Mouse (Mus musculus) cerebellum, adult 9-10 months (tissue): ENCODE measurements at regions not wholly inside any gene's neighbourhood (a gene's known extent, or its start where the extent isn't known, plus 50 kb on each side); places are given as distances from the start of the nearest gene placed in this dataset.

Experiments used
- DNase-seq: peaks from one replicate; pipeline ENCODE4 v3.0.0; 2022

DNA sequence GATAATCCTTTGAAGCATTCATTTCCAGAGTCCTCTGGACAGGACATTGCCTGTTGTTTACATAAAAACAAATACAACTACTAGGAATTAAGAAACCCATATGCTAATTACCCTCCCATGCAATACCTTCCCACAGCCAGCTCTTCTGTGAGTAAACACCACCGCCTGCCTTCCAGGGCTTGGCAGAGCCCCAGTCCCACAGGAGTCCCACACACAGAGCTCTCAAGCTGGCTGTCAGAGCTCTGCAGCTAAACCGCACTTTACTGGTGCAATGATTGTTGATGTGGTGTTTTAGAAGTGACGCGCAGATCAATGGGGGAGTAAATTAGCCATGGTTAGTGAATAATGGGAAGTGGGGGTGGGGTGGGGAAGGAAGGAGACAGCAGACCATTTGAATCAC, 159.6 kb upstream of the Cd180 start:
- no peak for DNase-seq

DNA sequence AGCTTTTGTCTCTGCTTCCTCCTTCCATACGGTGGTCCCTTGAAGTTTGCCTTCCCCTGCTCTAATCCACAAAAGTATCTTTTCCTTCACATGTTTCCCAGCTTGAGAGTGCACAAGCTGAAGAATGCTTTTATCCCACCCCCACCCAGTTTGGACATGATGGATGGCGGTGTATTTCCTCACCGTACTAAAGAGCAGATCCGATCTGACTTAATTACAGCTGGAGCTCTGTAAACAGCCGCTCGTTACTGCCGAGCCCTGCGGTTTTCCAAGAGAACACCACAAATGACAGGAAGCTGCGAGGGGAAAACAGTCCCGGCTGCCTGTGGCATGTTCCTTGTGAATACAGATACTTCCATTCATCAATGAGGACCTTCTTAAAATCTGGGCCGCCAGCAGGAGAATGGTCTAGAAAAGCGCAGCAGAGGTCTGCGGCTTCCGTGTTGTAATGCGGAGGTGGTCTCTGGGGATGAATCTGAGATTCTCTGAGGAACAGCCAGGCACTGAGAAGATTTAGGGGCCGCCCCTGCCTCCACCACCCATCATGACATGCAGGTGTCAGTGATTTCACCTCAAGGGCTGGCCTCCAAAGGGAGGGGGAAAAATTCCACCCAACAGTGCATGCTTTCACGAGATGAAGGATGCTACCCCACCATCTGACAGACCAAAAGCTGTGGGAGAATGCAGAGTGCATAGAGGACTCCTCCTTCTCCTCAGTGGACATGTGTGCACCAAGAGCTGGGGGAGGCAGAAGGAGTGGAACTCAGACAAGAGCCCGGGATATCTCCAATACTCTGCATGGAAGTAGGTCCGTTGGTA, 155.7 kb upstream of the Cd180 start:
- no peak for DNase-seq

DNA sequence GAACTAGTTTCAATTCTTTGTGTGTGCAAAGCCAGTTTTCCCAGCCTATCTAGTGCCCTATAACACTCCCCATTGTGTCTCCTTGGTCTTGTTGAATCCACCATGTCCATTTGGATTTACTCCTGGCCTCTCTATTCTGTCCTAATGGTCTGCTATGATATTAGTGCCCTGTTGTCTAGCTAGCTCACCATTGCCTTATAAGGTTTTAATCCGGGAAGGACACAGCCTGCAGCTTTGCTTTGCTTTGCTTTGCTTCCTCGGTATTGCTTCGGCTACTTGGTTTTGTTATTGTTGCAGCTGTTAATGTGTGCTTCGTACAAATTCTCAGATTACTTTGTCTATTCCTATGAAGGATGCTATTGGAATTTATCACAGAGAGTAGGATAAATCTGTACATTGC, 152.9 kb upstream of the Cd180 start:
- DNase-seq = no peak

DNA sequence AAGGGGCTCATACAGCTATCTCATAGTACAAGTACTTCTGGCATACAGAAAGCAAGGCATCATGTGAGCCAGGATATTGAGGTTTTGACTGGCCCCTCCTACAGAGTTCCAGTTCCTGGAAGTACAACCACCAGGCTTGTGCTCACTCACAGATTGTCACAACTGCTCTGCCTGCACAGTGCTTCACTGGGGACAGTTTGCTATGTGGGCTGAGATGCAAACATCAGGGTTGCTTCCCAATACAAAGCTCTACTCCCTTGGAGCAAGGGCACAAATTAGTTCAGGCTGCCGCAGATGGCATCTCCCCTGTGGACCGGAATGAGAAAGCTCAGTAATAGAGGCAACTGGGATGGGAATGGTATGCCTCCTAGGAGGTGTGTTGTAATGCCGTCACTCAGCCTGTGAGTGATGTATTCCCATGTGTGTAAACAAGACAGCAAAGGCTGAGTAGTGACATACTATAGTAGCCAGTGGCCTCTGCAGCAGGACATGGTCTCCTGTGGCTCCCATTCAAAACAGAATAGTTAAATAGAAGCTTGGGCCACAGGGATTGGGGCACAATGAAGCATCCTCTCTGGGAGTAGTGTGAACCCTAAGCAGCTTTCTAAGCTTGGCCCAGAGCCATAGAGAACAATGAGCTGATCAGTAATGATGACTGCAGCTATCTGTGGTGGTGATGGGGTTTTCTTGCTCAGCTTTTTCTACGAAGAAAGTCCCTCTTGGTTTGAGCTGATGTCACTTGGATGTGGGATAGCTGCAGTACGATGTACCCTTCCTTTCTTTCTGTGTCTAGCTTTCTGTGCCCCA, 148.8 kb upstream of the Cd180 start:
- DNase-seq = no peak

DNA sequence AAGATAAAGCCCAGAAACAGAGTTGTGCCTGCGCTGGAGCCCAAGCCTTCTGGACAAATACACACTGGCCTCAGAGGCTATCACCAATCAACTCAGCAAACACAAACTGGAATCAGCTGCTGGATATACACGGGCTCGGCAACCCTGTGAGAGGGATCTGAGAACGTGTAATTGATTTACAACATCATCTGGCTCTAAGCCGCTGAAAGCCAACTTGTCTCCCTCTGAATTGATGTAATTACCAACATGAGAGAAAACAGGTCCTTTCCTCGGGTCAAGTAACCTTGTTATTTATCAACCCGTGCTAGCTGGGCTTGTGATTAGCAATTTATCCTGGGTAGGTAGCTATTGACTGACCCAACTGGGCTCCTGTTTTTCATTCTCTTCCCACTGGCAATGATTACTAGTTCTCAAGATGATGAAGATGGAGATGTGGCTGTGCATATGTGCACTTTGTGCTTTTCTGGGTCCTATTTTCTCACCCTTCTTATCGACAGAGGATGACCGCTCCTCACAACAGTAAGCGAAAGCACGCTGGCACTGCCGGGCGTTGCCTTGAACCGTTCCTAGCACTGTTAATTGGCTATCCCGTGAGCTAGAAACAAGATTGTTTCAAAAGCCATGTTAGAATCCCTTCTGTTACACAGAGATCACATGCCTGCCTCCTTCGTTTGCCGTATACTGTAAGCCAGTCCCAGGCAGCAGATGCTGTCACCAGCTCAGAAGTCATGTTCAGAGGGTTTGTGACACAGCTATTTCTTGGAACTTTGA, 147.3 kb upstream of the Cd180 start:
- DNase-seq = no peak

DNA sequence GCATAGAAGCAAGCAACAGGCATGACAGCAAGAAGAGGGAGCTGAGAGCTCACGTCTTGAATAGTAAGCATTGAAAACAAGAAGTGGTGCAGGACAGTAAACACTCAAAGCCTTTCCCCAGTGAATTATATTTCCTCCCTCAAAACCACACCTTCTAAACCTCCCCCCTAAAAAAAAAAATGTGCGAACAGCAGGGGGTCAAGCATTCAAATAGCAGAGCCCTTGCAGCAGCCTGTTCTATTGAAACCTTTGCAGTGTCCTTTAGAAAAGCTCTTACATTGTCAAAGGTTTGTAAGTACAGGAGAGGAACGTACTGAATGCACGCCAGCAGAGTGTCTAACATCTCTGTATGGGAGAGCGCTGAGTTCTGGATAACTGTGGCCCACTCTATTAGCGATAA, 145.1 kb upstream of the Cd180 start:
- DNase-seq = no peak

DNA sequence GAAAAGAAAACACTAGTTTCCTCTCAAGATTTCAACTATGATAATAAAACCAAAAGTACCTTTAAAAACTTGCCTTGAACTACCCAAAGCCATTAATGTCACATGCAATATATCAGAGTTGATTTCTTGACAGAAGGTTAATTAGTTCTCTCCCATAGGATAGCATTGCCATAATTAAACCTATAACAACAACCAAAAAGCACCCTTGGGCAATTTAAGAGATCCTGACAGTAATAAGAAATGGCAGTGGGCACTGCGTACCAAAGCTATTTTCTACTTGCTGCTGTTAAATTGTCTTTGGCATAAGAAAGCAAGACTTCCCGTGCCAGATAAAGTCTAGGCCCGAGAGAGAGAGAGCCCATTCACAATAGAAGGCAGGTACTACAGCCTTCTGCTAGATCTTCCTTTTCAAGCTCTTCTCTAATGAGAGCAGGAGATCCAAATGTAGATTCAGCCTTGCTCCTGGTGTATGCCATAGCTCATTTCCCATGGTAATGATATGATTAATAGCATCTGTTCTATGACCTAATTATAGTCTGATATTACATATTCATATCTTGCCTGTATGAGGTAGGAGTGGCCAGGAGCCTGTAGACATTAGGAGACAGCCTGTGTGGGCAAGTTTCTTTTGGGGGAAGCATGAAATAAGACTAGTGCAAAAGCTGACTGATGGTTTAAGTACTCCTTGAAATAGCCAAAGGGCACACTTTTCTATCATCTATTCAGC, 126.3 kb upstream of the Cd180 start:
- DNase-seq = no peak

DNA sequence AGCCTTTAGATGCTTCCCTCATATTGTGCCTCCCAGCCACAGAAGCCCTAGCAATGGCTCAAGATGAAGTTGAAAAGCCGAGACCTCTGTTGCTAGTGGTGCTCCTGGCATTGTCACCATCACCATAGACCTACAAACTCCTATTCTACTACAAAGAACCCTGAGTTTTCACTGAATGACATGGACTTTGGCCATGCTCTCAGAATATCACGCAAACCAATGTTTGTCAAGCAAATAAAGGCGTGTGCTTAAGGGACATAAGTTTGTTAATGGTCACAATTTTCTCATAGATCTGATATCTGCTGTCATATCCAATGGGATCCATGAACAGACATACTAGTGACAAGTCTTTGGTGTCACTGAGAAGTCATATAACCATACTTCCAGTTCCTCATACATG, 123.8 kb upstream of the Cd180 start:
- DNase-seq = no peak

DNA sequence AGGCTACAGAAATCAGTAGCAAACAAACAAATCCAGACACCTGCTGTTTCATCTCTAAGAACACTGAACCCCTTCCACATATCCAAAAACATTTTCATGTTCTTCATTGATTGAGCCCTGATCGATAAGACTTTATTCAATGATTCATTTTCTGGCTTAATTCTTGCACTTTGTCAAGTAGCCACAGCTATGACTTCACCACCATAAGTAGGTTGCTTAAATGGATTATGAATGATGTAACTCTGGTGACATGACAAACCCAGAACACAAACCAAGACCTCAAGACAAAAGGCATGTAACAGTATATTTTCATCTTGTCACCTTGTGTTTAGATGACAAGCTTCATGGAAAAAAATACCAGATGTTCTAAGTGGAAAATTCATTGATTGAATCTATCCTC, 123.1 kb upstream of the Cd180 start:
- no peak for DNase-seq

DNA sequence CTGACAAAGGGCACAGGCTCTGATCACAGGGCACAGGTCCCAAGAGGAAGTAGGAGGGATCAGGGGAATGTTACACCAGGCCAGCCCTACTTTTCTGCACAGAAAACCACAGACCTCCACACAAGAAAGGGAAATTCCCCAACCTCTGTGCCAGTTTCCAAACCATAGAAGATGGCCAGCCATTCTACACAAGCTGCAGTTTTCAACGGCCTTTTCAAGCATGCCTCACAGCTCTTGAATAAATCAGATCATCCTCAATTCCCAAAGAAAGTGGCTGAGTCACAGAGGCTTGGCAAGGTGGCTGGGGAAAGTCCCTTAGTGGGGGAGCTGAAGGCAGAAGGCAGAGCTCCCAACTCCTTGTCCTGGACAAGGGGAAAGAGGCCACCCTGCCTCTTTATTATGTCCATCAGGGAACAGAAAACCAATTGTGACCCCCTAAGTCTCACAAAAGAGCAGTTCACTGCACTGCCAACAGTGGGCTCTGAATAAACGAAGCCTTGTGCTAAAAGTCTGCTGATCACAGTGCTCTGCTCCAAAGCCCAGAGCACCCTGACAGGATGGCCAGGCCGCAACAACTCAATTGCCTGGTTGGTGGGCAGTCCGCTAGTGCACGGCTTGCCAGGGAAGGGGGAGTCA, 120.0 kb upstream of the Cd180 start:
- DNase-seq = peak; percentile 48

DNA sequence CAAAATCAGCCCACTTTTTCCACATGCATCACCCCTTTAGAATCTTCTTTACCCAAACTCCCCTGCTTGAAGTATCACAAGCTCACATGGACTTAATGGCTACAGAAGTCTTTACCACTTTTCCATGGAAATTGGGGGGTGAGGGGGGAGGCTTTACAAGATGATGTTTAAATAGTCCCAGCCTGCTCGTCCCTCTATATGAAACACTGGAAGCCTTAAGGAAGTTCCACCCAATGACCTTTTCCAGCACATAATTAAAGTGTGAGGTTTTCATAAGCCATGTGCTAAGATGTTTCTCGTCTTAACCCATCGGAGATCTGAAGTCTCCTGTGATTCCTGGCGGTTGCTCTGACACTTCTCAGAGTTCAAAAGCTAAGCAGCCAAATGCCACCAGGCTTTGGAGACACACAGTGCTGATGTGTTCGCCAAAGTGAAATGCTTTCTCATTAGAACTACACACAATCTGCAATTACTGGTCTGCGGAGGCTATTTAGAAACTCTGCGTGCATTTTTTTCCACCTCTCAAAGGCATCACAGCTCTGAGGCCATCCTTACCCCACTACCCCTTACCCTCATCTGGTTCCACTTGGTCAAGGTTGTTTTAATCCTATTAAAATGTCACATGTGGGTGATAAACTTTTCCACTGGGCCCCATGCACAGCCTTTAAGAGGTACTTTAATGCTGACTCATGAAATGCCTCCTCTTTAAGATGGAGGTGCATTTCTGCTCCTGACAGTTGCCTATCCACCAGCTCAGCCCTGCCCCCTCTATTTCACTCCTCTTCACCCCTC, 116.3 kb upstream of the Cd180 start:
- DNase-seq = no peak

DNA sequence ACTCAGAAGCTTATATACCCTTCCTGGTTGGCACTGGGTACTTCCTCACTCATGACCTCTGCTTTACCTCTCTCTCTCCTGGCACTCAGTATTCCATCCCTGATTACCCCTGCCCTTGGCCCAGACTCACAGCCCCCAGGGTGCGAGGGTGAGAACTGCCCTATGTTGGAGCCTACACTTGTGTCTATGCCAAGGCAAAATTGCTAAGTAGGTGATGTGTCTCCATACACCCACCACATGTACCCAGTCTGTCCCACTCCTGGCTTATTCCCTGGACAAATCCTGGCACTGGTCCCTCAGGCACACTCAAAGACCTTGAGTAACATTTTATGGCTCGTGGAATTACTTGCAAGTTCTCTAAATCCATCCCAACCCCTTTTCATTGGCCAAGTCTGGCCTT, 114.5 kb upstream of the Cd180 start:
- DNase-seq = no peak

DNA sequence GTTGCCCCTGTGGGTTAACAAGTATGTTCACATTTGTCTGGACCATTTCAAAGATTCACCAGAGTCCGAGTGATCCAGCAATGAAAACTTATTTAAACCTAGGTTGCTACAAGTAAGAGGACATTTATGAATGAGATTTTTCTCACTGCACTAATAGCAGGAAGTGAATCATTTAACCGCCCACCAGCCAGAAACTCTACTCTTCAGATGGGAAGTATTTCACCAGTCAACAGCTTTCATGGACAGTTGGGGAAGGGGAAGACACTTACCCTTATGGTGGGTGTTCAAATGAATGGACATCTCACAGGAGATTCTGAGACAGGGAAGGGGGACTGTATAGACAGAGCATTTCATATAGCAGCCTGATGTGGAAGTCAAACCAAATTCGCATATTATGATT, 113.7 kb upstream of the Cd180 start:
- no peak for DNase-seq

DNA sequence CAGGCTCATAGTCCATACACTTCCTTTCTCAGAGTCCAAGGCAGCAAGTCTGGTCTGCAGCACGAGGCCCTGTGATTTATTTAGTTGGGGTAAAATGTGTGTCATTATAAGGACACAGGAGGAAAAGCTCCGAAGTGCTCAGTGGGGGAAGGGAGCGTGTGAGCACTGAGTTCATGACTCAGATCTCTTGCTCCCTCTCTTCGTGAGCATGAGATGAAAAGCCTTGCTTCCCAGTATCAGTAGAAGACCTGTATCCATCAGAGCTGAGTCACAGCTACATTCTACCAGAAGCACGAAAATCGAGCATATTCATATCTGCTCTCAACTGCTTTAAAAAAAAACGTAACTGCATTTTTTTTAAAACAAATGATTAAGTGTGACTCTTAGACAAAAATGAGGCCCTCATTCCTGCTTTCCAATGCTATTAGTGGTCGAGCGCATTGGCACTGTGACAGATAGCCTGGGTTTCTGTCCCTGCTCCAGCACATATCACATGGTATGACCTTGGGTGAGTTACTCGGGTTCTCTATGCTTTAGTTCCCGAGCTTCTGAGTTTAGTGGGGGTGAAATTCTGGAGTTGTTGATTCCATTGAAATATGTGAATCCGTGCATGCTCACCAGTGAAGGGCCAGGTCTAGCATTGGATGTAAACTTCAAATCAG, 109.2 kb upstream of the Cd180 start:
- no peak for DNase-seq

DNA sequence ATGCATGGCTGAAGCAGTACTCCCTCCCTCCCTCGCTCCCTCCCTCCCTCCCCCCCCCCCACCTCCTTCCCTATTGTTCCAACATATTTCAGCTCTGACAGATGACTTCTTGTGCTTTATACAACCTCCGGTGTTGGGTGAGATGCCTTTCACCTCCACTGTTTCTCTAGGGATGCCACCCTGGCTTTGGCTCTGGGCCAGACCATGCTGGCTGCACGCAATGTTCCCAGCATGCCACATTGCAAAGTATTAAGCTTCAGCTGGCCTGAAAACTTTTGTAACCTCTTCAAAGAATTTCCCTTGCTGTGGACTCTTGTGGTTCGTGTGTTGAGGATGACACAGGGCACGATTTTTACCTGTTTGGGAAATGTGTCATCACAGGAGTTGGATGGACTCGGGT, 107.1 kb upstream of the Cd180 start:
- no peak for DNase-seq

DNA sequence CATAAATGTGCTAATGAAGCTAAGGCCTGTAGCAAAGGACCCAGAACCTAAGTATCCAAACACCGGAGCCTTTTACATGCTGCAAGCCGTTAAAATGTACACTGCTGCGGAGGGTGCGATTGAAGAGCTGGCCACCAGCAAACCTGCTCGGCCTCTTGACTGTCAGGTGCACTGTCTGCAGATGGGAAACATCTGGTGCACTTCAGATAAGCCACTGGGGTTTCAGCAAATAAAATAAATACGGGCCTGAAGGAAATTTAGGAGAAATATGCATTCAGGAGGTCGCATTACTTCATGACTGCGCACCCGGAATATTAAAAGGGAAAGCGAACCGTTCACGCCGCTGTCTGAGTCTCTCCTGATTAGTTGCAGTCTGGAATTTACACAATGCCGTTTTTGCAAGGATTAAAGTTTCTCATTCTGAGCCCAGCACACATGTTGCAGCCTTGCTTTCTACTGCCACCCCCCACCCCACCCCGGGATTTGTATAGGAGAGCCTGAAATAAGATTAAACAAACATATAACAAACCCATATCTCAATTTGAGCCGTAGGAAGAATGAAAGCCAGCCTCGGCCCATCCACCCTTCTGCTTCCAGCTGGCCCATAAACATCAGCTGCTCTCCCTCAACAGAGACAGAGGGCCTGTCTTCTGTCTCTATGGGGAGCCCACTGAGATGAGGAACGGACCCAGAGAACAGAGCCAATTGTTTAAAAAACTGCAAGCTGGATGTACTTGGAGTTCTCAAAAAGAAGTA, 103.5 kb upstream of the Cd180 start:
- DNase-seq = no peak

DNA sequence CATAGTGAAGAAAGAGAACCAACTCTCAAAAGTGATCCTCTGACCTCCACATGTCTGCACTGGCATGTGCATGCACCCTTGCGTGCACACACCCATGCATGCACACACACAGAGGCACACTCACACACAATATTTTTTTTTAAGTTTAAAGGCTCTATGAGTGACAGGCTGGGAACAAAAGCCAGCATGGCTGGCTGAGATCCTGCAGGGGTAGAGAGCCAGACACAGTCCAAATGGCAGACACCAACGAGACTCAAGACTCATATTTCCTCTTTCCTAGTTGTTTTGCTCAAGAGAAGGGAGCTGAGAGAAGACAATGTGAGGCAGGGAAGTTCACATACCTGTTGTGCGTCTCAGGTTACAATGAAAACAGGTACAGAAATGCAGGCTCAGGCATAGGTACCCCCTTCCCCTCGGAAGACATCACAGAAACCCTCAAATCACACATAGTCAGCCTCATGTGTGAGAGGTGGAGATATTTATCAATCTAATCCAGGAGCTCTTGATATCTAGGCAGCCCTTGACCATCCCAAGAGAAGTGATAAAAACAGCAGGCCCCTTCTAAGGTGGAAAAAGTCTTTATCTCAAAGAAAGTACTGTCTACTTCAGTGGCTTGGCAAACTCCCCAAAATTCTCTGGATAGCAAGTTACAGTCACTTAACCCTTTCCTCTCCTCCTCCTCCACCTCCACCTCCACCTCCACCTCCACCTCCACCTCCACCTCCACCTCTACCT, 101.4 kb upstream of the Cd180 start:
- DNase-seq = no peak

DNA sequence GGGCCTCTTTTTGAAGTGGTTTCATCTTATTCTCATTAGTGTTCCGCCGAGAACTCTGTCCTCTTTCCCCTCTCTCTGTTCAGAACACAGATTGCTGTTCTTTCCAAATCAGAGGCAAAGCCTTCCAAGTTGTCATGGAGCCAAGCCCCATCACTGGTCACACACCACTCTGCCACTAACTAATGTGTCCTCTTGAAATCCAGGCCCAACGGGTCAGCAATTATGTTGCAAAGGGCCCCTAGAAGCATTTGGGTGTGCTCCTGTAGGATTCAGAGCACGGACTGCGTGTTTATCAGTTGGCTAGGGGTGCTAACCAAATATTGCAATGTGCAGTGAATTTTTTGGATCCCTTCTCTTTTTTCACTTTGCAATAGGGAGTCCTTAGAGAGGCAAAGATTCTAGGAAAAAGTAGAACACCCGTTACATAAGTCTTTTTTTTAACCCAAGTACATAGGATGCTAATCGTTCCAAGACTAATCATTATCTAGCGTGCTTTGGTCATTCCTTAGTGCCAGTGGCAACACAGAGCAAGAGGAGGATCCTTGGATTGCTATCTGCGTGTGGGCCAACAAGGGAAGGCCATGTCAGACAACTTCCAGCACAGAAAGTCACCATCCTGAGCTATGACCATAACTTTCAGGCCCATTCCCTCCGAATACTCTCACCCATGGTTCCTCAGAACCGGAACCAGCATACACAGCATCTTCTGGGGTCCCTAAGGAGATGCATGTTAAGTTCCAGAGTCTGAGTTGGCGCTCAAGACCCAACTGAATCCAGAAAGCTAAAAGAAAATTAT, 99.8 kb upstream of the Cd180 start:
- no peak for DNase-seq

DNA sequence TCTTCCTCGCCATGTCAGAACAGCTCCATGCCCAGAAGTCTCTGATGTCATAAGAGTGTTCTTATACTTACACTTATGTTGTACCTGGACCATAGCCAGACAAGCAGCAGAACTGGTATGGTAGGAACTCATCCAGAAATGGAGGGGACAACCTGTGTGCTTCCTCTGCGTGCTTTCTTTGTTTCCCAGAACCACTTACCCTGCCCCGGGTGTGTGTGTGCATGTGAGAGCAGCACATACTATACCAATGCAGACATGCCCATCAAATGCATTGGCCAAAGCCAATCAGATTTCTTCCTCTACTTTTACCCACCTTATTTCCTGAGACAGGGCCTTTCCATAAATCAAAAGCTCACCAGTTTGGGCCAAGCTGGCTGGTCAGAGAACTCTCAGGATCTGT, 99.2 kb upstream of the Cd180 start:
- no peak for DNase-seq
